Mouse (Mus musculus) myocyte (in vitro differentiated cells): ENCODE results near the gene Aff3. TPM values are rescaled to one million over a fixed set of nuclear protein-coding genes. Genes with fewer than 3 reads are reported as not detected.

Experiments used
- H3K27me3 ChIP-seq: one replicate; pipeline ENCODE4 v1.6.1; 2011; ENCODE audit not compliant: control insufficient read depth, insufficient read depth, insufficient read length
- H3K36me3 ChIP-seq: one replicate; pipeline ENCODE4 v1.6.1; 2011; ENCODE audit not compliant: control insufficient read depth, insufficient read depth
- H3K4me2 ChIP-seq: one replicate; pipeline ENCODE4 v1.6.1; 2011; ENCODE audit warnings: low read depth, control low read depth
- H3K4me3 ChIP-seq: one replicate; pipeline ENCODE4 v1.5.1; 2011; ENCODE audit warnings: mild to moderate bottlenecking, control low read depth, moderate library complexity
- H3K79me2 ChIP-seq: one replicate; pipeline ENCODE4 v1.6.1; 2011; ENCODE audit not compliant: control insufficient read depth, insufficient read depth
- H3ac ChIP-seq: one replicate; pipeline ENCODE4 v1.6.1; 2011; ENCODE audit not compliant: control insufficient read depth, insufficient read length
- CEBPB ChIP-seq: IDR thresholded peaks from 2 replicates; pipeline ENCODE4 v1.6.1; 2011; ENCODE audit warnings: mild to moderate bottlenecking, moderate library complexity; ENCODE audit not compliant: poor library complexity, insufficient read depth, severe bottlenecking
- E2F4 ChIP-seq: IDR thresholded peaks from one replicate; pipeline ENCODE4 v1.6.1; 2011; ENCODE audit warnings: mild to moderate bottlenecking, control low read depth, moderate library complexity; ENCODE audit not compliant: insufficient read depth
- MAX ChIP-seq: IDR thresholded peaks from one replicate; pipeline ENCODE4 v1.6.1; 2011; ENCODE audit warnings: low read depth, mild to moderate bottlenecking, control low read depth
- MYOD1 ChIP-seq, 3 experiments: IDR thresholded peaks; one replicate each; pipeline ENCODE4 v1.6.1; 2011; ENCODE audit warnings: control low read depth in 2 of 3, low read depth in 2 of 3, mild to moderate bottlenecking in 2 of 3, moderate library complexity in 1 of 3; ENCODE audit not compliant: insufficient read length in 2 of 3, control insufficient read depth in 1 of 3
- MYOG ChIP-seq, 3 experiments: IDR thresholded peaks; one replicate each; pipeline ENCODE4 v1.6.1; 2011; ENCODE audit warnings: control low read depth in 2 of 3, low read depth in 2 of 3, mild to moderate bottlenecking in 2 of 3; ENCODE audit not compliant: insufficient read length in 2 of 3, control insufficient read depth in 1 of 3, insufficient read depth in 1 of 3
- POLR2A ChIP-seq: IDR thresholded peaks from one replicate; pipeline ENCODE4 v1.6.1; 2011; ENCODE audit warnings: low read depth, mild to moderate bottlenecking, control low read depth, moderate library complexity; ENCODE audit not compliant: insufficient read length
- POLR2AphosphoS2 ChIP-seq: IDR thresholded peaks from one replicate; pipeline ENCODE4 v1.6.1; 2011; ENCODE audit warnings: low read depth, control low read depth; ENCODE audit not compliant: insufficient read length
- REST ChIP-seq: IDR thresholded peaks from one replicate; pipeline ENCODE4 v1.6.1; 2011; ENCODE audit warnings: mild to moderate bottlenecking, control low read depth, moderate library complexity; ENCODE audit not compliant: insufficient read depth, insufficient read length
- SRF ChIP-seq: IDR thresholded peaks from one replicate; pipeline ENCODE4 v1.6.1; 2011; ENCODE audit warnings: low read depth; ENCODE audit not compliant: control insufficient read depth, insufficient read length
- TCF12 ChIP-seq: IDR thresholded peaks from one replicate; pipeline ENCODE4 v1.6.1; 2011; ENCODE audit warnings: mild to moderate bottlenecking, control low read depth; ENCODE audit not compliant: poor library complexity, insufficient read depth, severe bottlenecking
- TCF3 ChIP-seq: IDR thresholded peaks from one replicate; pipeline ENCODE4 v1.6.1; 2011; ENCODE audit warnings: low read depth, control low read depth; ENCODE audit not compliant: insufficient read length
- USF1 ChIP-seq: IDR thresholded peaks from one replicate; pipeline ENCODE4 v1.6.1; 2011; ENCODE audit warnings: low read depth, mild to moderate bottlenecking, control low read depth, moderate library complexity
- polyA plus RNA-seq: library from polyadenylated mRNA; unstranded; fragments of >200 nt; fragmentation: generic; extraction: Trizol; gene quantifications from one replicate; pipeline ENCODE4 v1.2.1, GENCODE M21; 2012; ENCODE audit warnings: missing spikeins

Gene Aff3
- polyA plus RNA-seq, 1 experiment = not detected

GRCm38 (mm10) chr1:38140911-38141310, 523.8 kb downstream of the Aff3 start:
- H3ac ChIP-seq = no peak overlapping the region
- peaks cover 3% of the 10 kb centered on the region for H3K27me3 ChIP-seq
- no peaks in the 10 kb centered on the region for H3K36me3 ChIP-seq
- no peaks in the 10 kb centered on the region for H3K79me2 ChIP-seq
- no peak overlapping the region for H3K4me3 ChIP-seq
- H3K4me2 ChIP-seq = no peak overlapping the region
- no peak for TF ChIP-seq POLR2A
- TF ChIP-seq REST = no peak
- TF ChIP-seq USF1 = no peak
- no peak for TF ChIP-seq POLR2AphosphoS2
- TF ChIP-seq MAX = no peak
- no peak for TF ChIP-seq MYOD1 (IDR thresholded peaks at IDR 0.05; ENCODE audit: control insufficient read depth in 1 of 3, insufficient read length in 2 of 3, low read depth in 2 of 3)
- TF ChIP-seq SRF = no peak
- TF ChIP-seq MYOG (IDR thresholded peaks at IDR 0.05; ENCODE audit: control insufficient read depth in 1 of 3, insufficient read depth in 1 of 3, insufficient read length in 2 of 3, low read depth in 2 of 3) = no peak
- TF ChIP-seq CEBPB = no peak
- TF ChIP-seq TCF12 = no peak
- TF ChIP-seq E2F4 = no peak

GRCm38 (mm10) chr1:38139396-38139795, 525.4 kb downstream of the Aff3 start:
- TF ChIP-seq MAX (no peak), TCF3 (no peak), TCF12 (no peak), MYOD1 (IDR thresholded peaks at IDR 0.05; ENCODE audit: control insufficient read depth in 1 of 3, insufficient read length in 2 of 3, low read depth in 2 of 3) (no peak), MYOG (IDR thresholded peaks at IDR 0.05; ENCODE audit: control insufficient read depth in 1 of 3, insufficient read depth in 1 of 3, insufficient read length in 2 of 3, low read depth in 2 of 3) (no peak), POLR2AphosphoS2 (no peak), USF1 (no peak), E2F4 (no peak), POLR2A (no peak), CEBPB (no peak), SRF (no peak), REST (no peak)
- no peak overlapping the region for H3K4me3 ChIP-seq
- H3K36me3 ChIP-seq = no peaks in the 10 kb centered on the region
- peaks cover 3% of the 10 kb centered on the region for H3K27me3 ChIP-seq
- no peaks in the 10 kb centered on the region for H3K79me2 ChIP-seq
- H3K4me2 ChIP-seq = no peak overlapping the region
- no peak overlapping the region for H3ac ChIP-seq

GRCm38 (mm10) chr1:38132942-38133341, 531.8 kb downstream of the Aff3 start:
- TF ChIP-seq USF1 (no peak), MYOD1 (IDR thresholded peaks at IDR 0.05; ENCODE audit: control insufficient read depth in 1 of 3, insufficient read length in 2 of 3, low read depth in 2 of 3) (no peak), POLR2A (no peak), MYOG (IDR thresholded peaks at IDR 0.05; ENCODE audit: control insufficient read depth in 1 of 3, insufficient read depth in 1 of 3, insufficient read length in 2 of 3, low read depth in 2 of 3) (no peak), SRF (no peak), TCF3 (no peak), TCF12 (no peak), CEBPB (no peak), POLR2AphosphoS2 (no peak), MAX (no peak), REST (no peak)
- Histone ChIP-seq H3K79me2 (peaks cover 10% of the 10 kb centered on the region), H3K27me3 (no peaks in the 10 kb centered on the region), H3ac (no peak overlapping the region), H3K36me3 (no peaks in the 10 kb centered on the region), H3K4me2 (no peak overlapping the region), H3K4me3 (no peak overlapping the region)

- TF ChIP-seq POLR2AphosphoS2 (no peak), REST (no peak), USF1 (no peak), MAX (no peak), E2F4 (no peak), TCF12 (no peak), CEBPB (no peak), MYOD1 (IDR thresholded peaks at IDR 0.05; ENCODE audit: control insufficient read depth in 1 of 3, insufficient read length in 2 of 3, low read depth in 2 of 3) (no peak), MYOG (IDR thresholded peaks at IDR 0.05; ENCODE audit: control insufficient read depth in 1 of 3, insufficient read depth in 1 of 3, insufficient read length in 2 of 3, low read depth in 2 of 3) (no peak), POLR2A (no peak), TCF3 (no peak), SRF (no peak)
These were observed 533.9 kb downstream of the Aff3 start for GRCm38 (mm10) chr1:38130715-38131483.

More at GRCm38 (mm10) chr1:38130715-38131483, 533.9 kb downstream of the Aff3 start:
- Histone ChIP-seq H3K36me3 (no peaks in the 10 kb centered on the region), H3K79me2 (peaks cover 27% of the 10 kb centered on the region), H3K27me3 (no peaks in the 10 kb centered on the region), H3K4me2 (peak overlapping the region; percentile 88), H3ac (no peak overlapping the region), H3K4me3 (peak overlapping the region; percentile 30)
